Mouse (Mus musculus) heart, embryonic 12.5 days (tissue): ENCODE data around the gene Adcy2. TPM values are rescaled to one million over a fixed set of nuclear protein-coding genes. Genes with fewer than 3 reads are reported as not detected.

Experiments
- ATAC-seq: fragments of 200-750 bp; cut with Nextera tagmentation; 2 replicates; pipeline ENCODE4 v1.8.0; 2017; ENCODE audit warnings: moderate TSS enrichment, moderate library complexity; ENCODE audit not compliant: insufficient number of reproducible peaks, low FRiP score
- H3K27ac ChIP-seq: fragments of 300-500 bp; sonication (generic); 2 replicates; pipeline ENCODE4 v1.5.1; 2016; ENCODE audit warnings: mild to moderate bottlenecking, moderate library complexity; ENCODE audit not compliant: poor library complexity, severe bottlenecking
- H3K27me3 ChIP-seq: fragments of 300-500 bp; sonication (generic); replicated peaks from 2 replicates; pipeline ENCODE4 v1.6.1; 2016; ENCODE audit warnings: mild to moderate bottlenecking, moderate library complexity
- H3K36me3 ChIP-seq: fragments of 300-500 bp; sonication (generic); 2 replicates; pipeline ENCODE4 v1.6.1; 2016; ENCODE audit warnings: mild to moderate bottlenecking, moderate library complexity
- H3K4me1 ChIP-seq: fragments of 300-500 bp; sonication (generic); replicated peaks from 2 replicates; pipeline ENCODE4 v1.6.1; 2016; ENCODE audit warnings: mild to moderate bottlenecking
- H3K4me2 ChIP-seq: fragments of 300-500 bp; sonication (generic); 2 replicates; pipeline ENCODE4 v1.6.1; 2016; ENCODE audit warnings: mild to moderate bottlenecking, moderate library complexity
- H3K4me3 ChIP-seq: fragments of 300-500 bp; sonication (generic); 2 replicates; pipeline ENCODE4 v1.5.1; 2016; ENCODE audit warnings: mild to moderate bottlenecking
- H3K9ac ChIP-seq: fragments of 300-500 bp; sonication (generic); 2 replicates; pipeline ENCODE4 v1.6.1; 2016; ENCODE audit warnings: mild to moderate bottlenecking, moderate library complexity
- H3K9me3 ChIP-seq: fragments of 300-500 bp; sonication (generic); replicated peaks from 2 replicates; pipeline ENCODE4 v1.6.1; 2016; ENCODE audit warnings: mild to moderate bottlenecking, moderate library complexity
- WGBS: fragments of 180-500 bp; shearing (Covaris S2); methylation state at CpG from one replicate; pipeline ENCODE4 v1.1.7; 2016; 5-methylcytosine and 5-hydroxymethylcytosine counted together
- polyA plus RNA-seq: library from polyadenylated mRNA; unstranded; fragments of >200 nt; fragmentation: Nextera tagmentation; extraction: Ambion mirVana; gene quantifications from 2 replicates; pipeline ENCODE4 v1.2.1, GENCODE M21; 2016

Adcy2 gene
- polyA plus RNA-seq, 1 experiment from 2014 or later: 0.97 TPM

- no peak overlapping the region for H3K4me3 ChIP-seq
- no peaks in the 10 kb centered on the region for H3K9me3 ChIP-seq
- no peak overlapping the region for H3K9ac ChIP-seq
- 76% methylated on average over 6 of the region's 6 CpGs for WGBS
- no peaks in the 10 kb centered on the region for H3K36me3 ChIP-seq
- H3K27me3 ChIP-seq: no peaks in the 10 kb centered on the region
- no peak overlapping the region for H3K27ac ChIP-seq
- H3K4me1 ChIP-seq: no peaks in the 10 kb centered on the region
- H3K4me2 ChIP-seq: no peak overlapping the region
- no peak for ATAC-seq
Measured at GRCm38 (mm10) chr13:68868776-68869175, 130.6 kb downstream of the Adcy2 start.

GRCm38 (mm10) chr13:68867940-68868655, 131.2 kb downstream of the Adcy2 start:
- no peak for ATAC-seq
- Histone ChIP-seq H3K9ac (no peak overlapping the region), H3K4me1 (no peaks in the 10 kb centered on the region), H3K4me2 (no peak overlapping the region), H3K27ac (no peak overlapping the region), H3K9me3 (no peaks in the 10 kb centered on the region), H3K27me3 (no peaks in the 10 kb centered on the region), H3K36me3 (no peaks in the 10 kb centered on the region), H3K4me3 (no peak overlapping the region)
- WGBS: 82% methylated on average over 1 of the region's 1 CpGs

GRCm38 (mm10) chr13:68860036-68860435, 139.3 kb downstream of the Adcy2 start:
- no peaks in the 10 kb centered on the region for H3K4me1 ChIP-seq
- no peak overlapping the region for H3K9ac ChIP-seq
- H3K4me2 ChIP-seq: no peak overlapping the region
- no peaks in the 10 kb centered on the region for H3K9me3 ChIP-seq
- H3K27me3 ChIP-seq: no peaks in the 10 kb centered on the region
- no peak for ATAC-seq
- H3K27ac ChIP-seq: no peak overlapping the region
- H3K36me3 ChIP-seq: no peaks in the 10 kb centered on the region
- no peak overlapping the region for H3K4me3 ChIP-seq
- WGBS: 71% methylated on average over 4 of the region's 4 CpGs

- Histone ChIP-seq H3K27ac (no peak overlapping the region), H3K9ac (no peak overlapping the region), H3K36me3 (no peaks in the 10 kb centered on the region), H3K4me1 (no peaks in the 10 kb centered on the region), H3K4me3 (no peak overlapping the region), H3K9me3 (no peaks in the 10 kb centered on the region), H3K27me3 (no peaks in the 10 kb centered on the region), H3K4me2 (no peak overlapping the region)
- 56% methylated on average over 3 of the region's 3 CpGs for WGBS
- no peak for ATAC-seq
Measured at GRCm38 (mm10) chr13:68848265-68848664, 151.1 kb downstream of the Adcy2 start.

GRCm38 (mm10) chr13:68839517-68839916, 159.8 kb downstream of the Adcy2 start:
- Histone ChIP-seq H3K4me3 (no peak overlapping the region), H3K4me1 (no peaks in the 10 kb centered on the region), H3K9ac (no peak overlapping the region), H3K27me3 (no peaks in the 10 kb centered on the region), H3K4me2 (no peak overlapping the region), H3K9me3 (no peaks in the 10 kb centered on the region), H3K27ac (no peak overlapping the region), H3K36me3 (no peaks in the 10 kb centered on the region)
- ATAC-seq: no peak
- 46% methylated on average over 2 of the region's 2 CpGs for WGBS

- no peaks in the 10 kb centered on the region for H3K36me3 ChIP-seq
- H3K4me2 ChIP-seq: no peak overlapping the region
- H3K27ac ChIP-seq: no peak overlapping the region
- no peak overlapping the region for H3K9ac ChIP-seq
- no peaks in the 10 kb centered on the region for H3K9me3 ChIP-seq
- ATAC-seq: no peak
- no peak overlapping the region for H3K4me3 ChIP-seq
- H3K27me3 ChIP-seq: no peaks in the 10 kb centered on the region
- no peaks in the 10 kb centered on the region for H3K4me1 ChIP-seq
Measured at GRCm38 (mm10) chr13:68836183-68836582, 163.2 kb downstream of the Adcy2 start.

GRCm38 (mm10) chr13:68835424-68836045, 163.8 kb downstream of the Adcy2 start:
- H3K36me3 ChIP-seq: no peaks in the 10 kb centered on the region
- ATAC-seq: no peak
- 64% methylated on average over 8 of the region's 8 CpGs for whole genome bisulfite sequencing
- H3K27me3 ChIP-seq: no peaks in the 10 kb centered on the region
- no peak overlapping the region for H3K4me3 ChIP-seq
- H3K9me3 ChIP-seq: no peaks in the 10 kb centered on the region
- H3K4me1 ChIP-seq: no peaks in the 10 kb centered on the region
- H3K9ac ChIP-seq: no peak overlapping the region
- no peak overlapping the region for H3K27ac ChIP-seq
- no peak overlapping the region for H3K4me2 ChIP-seq

GRCm38 (mm10) chr13:68832141-68832540, 167.2 kb downstream of the Adcy2 start:
- no peak overlapping the region for H3K27ac ChIP-seq
- H3K4me2 ChIP-seq: no peak overlapping the region
- 71% methylated on average over 5 of the region's 5 CpGs for WGBS
- H3K9ac ChIP-seq: no peak overlapping the region
- no peaks in the 10 kb centered on the region for H3K4me1 ChIP-seq
- H3K36me3 ChIP-seq: no peaks in the 10 kb centered on the region
- H3K9me3 ChIP-seq: no peaks in the 10 kb centered on the region
- H3K4me3 ChIP-seq: no peak overlapping the region
- no peak for ATAC-seq
- H3K27me3 ChIP-seq: no peaks in the 10 kb centered on the region

- H3K9ac ChIP-seq: no peak overlapping the region
- no peak overlapping the region for H3K4me3 ChIP-seq
- no peaks in the 10 kb centered on the region for H3K36me3 ChIP-seq
- H3K4me2 ChIP-seq: no peak overlapping the region
- H3K9me3 ChIP-seq: no peaks in the 10 kb centered on the region
- no peak overlapping the region for H3K27ac ChIP-seq
- WGBS: 80% methylated on average over 6 of the region's 6 CpGs
- H3K4me1 ChIP-seq: no peaks in the 10 kb centered on the region
- no peaks in the 10 kb centered on the region for H3K27me3 ChIP-seq
- no peak for ATAC-seq
Measured at GRCm38 (mm10) chr13:68830030-68830759, 169.1 kb downstream of the Adcy2 start.

GRCm38 (mm10) chr13:68828441-68828840, 170.9 kb downstream of the Adcy2 start:
- 77% methylated on average over 4 of the region's 4 CpGs for WGBS

GRCm38 (mm10) chr13:68826461-68826860, 172.9 kb downstream of the Adcy2 start:
- no peak overlapping the region for H3K4me3 ChIP-seq
- no peaks in the 10 kb centered on the region for H3K27me3 ChIP-seq
- no peaks in the 10 kb centered on the region for H3K9me3 ChIP-seq
- H3K36me3 ChIP-seq: no peaks in the 10 kb centered on the region
- no peak for ATAC-seq
- no peak overlapping the region for H3K9ac ChIP-seq
- no peak overlapping the region for H3K4me2 ChIP-seq
- H3K4me1 ChIP-seq: no peaks in the 10 kb centered on the region
- H3K27ac ChIP-seq: no peak overlapping the region
- WGBS: 80% methylated on average over 1 of the region's 1 CpGs

More at GRCm38 (mm10) chr13:68828441-68828840, 170.9 kb downstream of the Adcy2 start:
- ATAC-seq: no peak
- no peak overlapping the region for H3K9ac ChIP-seq
- no peak overlapping the region for H3K27ac ChIP-seq
- no peaks in the 10 kb centered on the region for H3K9me3 ChIP-seq
- H3K4me1 ChIP-seq: no peaks in the 10 kb centered on the region
- no peak overlapping the region for H3K4me2 ChIP-seq
- H3K36me3 ChIP-seq: no peaks in the 10 kb centered on the region
- no peak overlapping the region for H3K4me3 ChIP-seq
- no peaks in the 10 kb centered on the region for H3K27me3 ChIP-seq
